Mouse (Mus musculus): ENCODE measurements around the gene Runx1. TPM values are rescaled to one million over a fixed set of nuclear protein-coding genes. Genes with fewer than 3 reads are reported as not detected.

Gene Runx1
- polyA plus RNA-seq, 1 experiment, result 87.4 TPM

GRCm38 (mm10) chr16:92828308-92828862, 2.4 kb upstream of the Runx1 start:
- H3K27me3 ChIP-seq (ENCODE audit: control insufficient read depth, insufficient read depth, low read length), result no peaks in the 10 kb centered on the region
- no peak overlapping the region for H3K27ac ChIP-seq (ENCODE audit: control insufficient read depth, insufficient read depth, low read length)
- peaks cover 34% of the 10 kb centered on the region for H3K4me1 ChIP-seq (replicated peaks; ENCODE audit: control insufficient read depth, insufficient read depth, low read length)
- H3K4me3 ChIP-seq (ENCODE audit: control insufficient read depth, insufficient read depth, low read length), result no peak overlapping the region
- TF ChIP-seq POLR2A (IDR thresholded peaks at IDR 0.05; ENCODE audit: control insufficient read depth, extremely low read depth, insufficient read depth, low read length, poor library complexity) (no peak), CTCF (IDR thresholded peaks at IDR 0.05; ENCODE audit: borderline replicate concordance, control insufficient read depth, extremely low read depth, insufficient read depth, low read length, poor library complexity) (no peak)
- WGBS, result 89% methylated on average over 8 of the region's 8 CpGs
- H3K36me3 ChIP-seq (ENCODE audit: control insufficient read depth, insufficient read depth, low read length), result no peaks in the 10 kb centered on the region
- DNase-seq, result no peak

GRCm38 (mm10) chr16:92827663-92828307, 1.8 kb upstream of the Runx1 start:
- H3K27ac ChIP-seq (ENCODE audit: control insufficient read depth, insufficient read depth, low read length), result no peak overlapping the region
- H3K4me1 ChIP-seq (replicated peaks; ENCODE audit: control insufficient read depth, insufficient read depth, low read length), result peaks cover 40% of the 10 kb centered on the region
- whole genome bisulfite sequencing, result 80% methylated on average over 7 of the region's 7 CpGs
- no peak overlapping the region for H3K4me3 ChIP-seq (ENCODE audit: control insufficient read depth, insufficient read depth, low read length)
- peak; percentile 54 for DNase-seq
- no peaks in the 10 kb centered on the region for H3K27me3 ChIP-seq (ENCODE audit: control insufficient read depth, insufficient read depth, low read length)
- TF ChIP-seq POLR2A (IDR thresholded peaks at IDR 0.05; ENCODE audit: control insufficient read depth, extremely low read depth, insufficient read depth, low read length, poor library complexity) (no peak), CTCF (IDR thresholded peaks at IDR 0.05; ENCODE audit: borderline replicate concordance, control insufficient read depth, extremely low read depth, insufficient read depth, low read length, poor library complexity) (peak; percentile 80)
- no peaks in the 10 kb centered on the region for H3K36me3 ChIP-seq (ENCODE audit: control insufficient read depth, insufficient read depth, low read length)

GRCm38 (mm10) chr16:92826683-92827082, 734 bp upstream of the Runx1 start:
- no peak for DNase-seq
- H3K4me1 ChIP-seq (replicated peaks; ENCODE audit: control insufficient read depth, insufficient read depth, low read length), result peaks cover 51% of the 10 kb centered on the region
- H3K36me3 ChIP-seq (ENCODE audit: control insufficient read depth, insufficient read depth, low read length), result no peaks in the 10 kb centered on the region
- peak overlapping the region; percentile 88 for H3K27ac ChIP-seq (ENCODE audit: control insufficient read depth, insufficient read depth, low read length)
- WGBS, result 30% methylated on average over 6 of the region's 6 CpGs
- no peaks in the 10 kb centered on the region for H3K27me3 ChIP-seq (ENCODE audit: control insufficient read depth, insufficient read depth, low read length)
- peak overlapping the region; percentile 3; the same call in 1 of the 2 replicates for H3K4me3 ChIP-seq (ENCODE audit: control insufficient read depth, insufficient read depth, low read length)
- TF ChIP-seq CTCF (IDR thresholded peaks at IDR 0.05; ENCODE audit: borderline replicate concordance, control insufficient read depth, extremely low read depth, insufficient read depth, low read length, poor library complexity), result no peak
- TF ChIP-seq POLR2A (IDR thresholded peaks at IDR 0.05; ENCODE audit: control insufficient read depth, extremely low read depth, insufficient read depth, low read length, poor library complexity), result no peak

GRCm38 (mm10) chr16:92825204-92825843, 625 bp downstream of the Runx1 start:
- 4% methylated on average over 18 of the region's 18 CpGs for WGBS
- TF ChIP-seq CTCF (IDR thresholded peaks at IDR 0.05; ENCODE audit: borderline replicate concordance, control insufficient read depth, extremely low read depth, insufficient read depth, low read length, poor library complexity) (no peak), POLR2A (IDR thresholded peaks at IDR 0.05; ENCODE audit: control insufficient read depth, extremely low read depth, insufficient read depth, low read length, poor library complexity) (no peak)
- DNase-seq, result peak; percentile 43
- Histone ChIP-seq H3K4me3 (ENCODE audit: control insufficient read depth, insufficient read depth, low read length) (peak overlapping the region; percentile 61), H3K27ac (ENCODE audit: control insufficient read depth, insufficient read depth, low read length) (peak overlapping the region; percentile 88), H3K27me3 (ENCODE audit: control insufficient read depth, insufficient read depth, low read length) (no peaks in the 10 kb centered on the region), H3K4me1 (replicated peaks; ENCODE audit: control insufficient read depth, insufficient read depth, low read length) (peaks cover 51% of the 10 kb centered on the region), H3K36me3 (ENCODE audit: control insufficient read depth, insufficient read depth, low read length) (peaks cover 8% of the 10 kb centered on the region)

GRCm38 (mm10) chr16:92824723-92825203, 1.2 kb downstream of the Runx1 start:
- peak overlapping the region; percentile 88 for H3K27ac ChIP-seq (ENCODE audit: control insufficient read depth, insufficient read depth, low read length)

GRCm38 (mm10) chr16:92824003-92824722, 1.8 kb downstream of the Runx1 start:
- TF ChIP-seq CTCF (IDR thresholded peaks at IDR 0.05; ENCODE audit: borderline replicate concordance, control insufficient read depth, extremely low read depth, insufficient read depth, low read length, poor library complexity) (no peak), POLR2A (IDR thresholded peaks at IDR 0.05; ENCODE audit: control insufficient read depth, extremely low read depth, insufficient read depth, low read length, poor library complexity) (no peak)
- Histone ChIP-seq H3K4me3 (ENCODE audit: control insufficient read depth, insufficient read depth, low read length) (peak overlapping the region; percentile 61), H3K27me3 (ENCODE audit: control insufficient read depth, insufficient read depth, low read length) (no peaks in the 10 kb centered on the region; the same call in 1 of the 2 replicates), H3K27ac (ENCODE audit: control insufficient read depth, insufficient read depth, low read length) (peak overlapping the region; percentile 88), H3K36me3 (ENCODE audit: control insufficient read depth, insufficient read depth, low read length) (peaks cover 18% of the 10 kb centered on the region), H3K4me1 (replicated peaks; ENCODE audit: control insufficient read depth, insufficient read depth, low read length) (peaks cover 58% of the 10 kb centered on the region)
- DNase-seq, result no peak
- 4% methylated on average over 6 of the region's 6 CpGs for WGBS

More at GRCm38 (mm10) chr16:92824723-92825203, 1.2 kb downstream of the Runx1 start:
- peak; percentile 30 for DNase-seq
- 6% methylated on average over 9 of the region's 9 CpGs for WGBS
- H3K36me3 ChIP-seq (ENCODE audit: control insufficient read depth, insufficient read depth, low read length), result peaks cover 14% of the 10 kb centered on the region
- peaks cover 53% of the 10 kb centered on the region for H3K4me1 ChIP-seq (replicated peaks; ENCODE audit: control insufficient read depth, insufficient read depth, low read length)
- no peaks in the 10 kb centered on the region; the same call in 1 of the 2 replicates for H3K27me3 ChIP-seq (ENCODE audit: control insufficient read depth, insufficient read depth, low read length)
- peak overlapping the region; percentile 61 for H3K4me3 ChIP-seq (ENCODE audit: control insufficient read depth, insufficient read depth, low read length)
- no peak for TF ChIP-seq POLR2A (IDR thresholded peaks at IDR 0.05; ENCODE audit: control insufficient read depth, extremely low read depth, insufficient read depth, low read length, poor library complexity)
- no peak for TF ChIP-seq CTCF (IDR thresholded peaks at IDR 0.05; ENCODE audit: borderline replicate concordance, control insufficient read depth, extremely low read depth, insufficient read depth, low read length, poor library complexity)
